Mouse (Mus musculus) induced T-regulatory cell, adult 2 months (primary cell): ENCODE data around the gene Fancl.

Source experiments
- DNase-seq: peaks from one replicate; pipeline ENCODE4 v3.0.0-alpha.2; 2012; ENCODE audit warnings: low read depth

The Fancl gene

GRCm38 (mm10) chr11:26489761-26490466 lies 104.0 kb downstream of the Fancl start:
- no peak for DNase-seq

GRCm38 (mm10) chr11:26495951-26496350 lies 110.0 kb downstream of the Fancl start:
- no peak for DNase-seq

- DNase-seq = no peak
These were observed 127.7 kb downstream of the Fancl start for GRCm38 (mm10) chr11:26513683-26514082.

- no peak for DNase-seq
These were observed 130.2 kb downstream of the Fancl start for GRCm38 (mm10) chr11:26516086-26516485.

- no peak for DNase-seq
These were observed 133.1 kb downstream of the Fancl start for GRCm38 (mm10) chr11:26518991-26519390.
